Mouse (Mus musculus): ENCODE measurements around the gene Gar1. TPM values are rescaled to one million over a fixed set of nuclear protein-coding genes. Genes with fewer than 3 reads are reported as not detected.

Gar1 gene
- polyA plus RNA-seq, 2 experiments: 41.3 to 119 TPM

GRCm38 (mm10) chr3:129824891-129825290 is 6.3 kb downstream of the Gar1 start:
- Histone ChIP-seq H3K27me3 (ENCODE audit: control insufficient read depth, insufficient read depth, low read length) (no peaks in the 10 kb centered on the region), H3K4me3 (replicated peaks; ENCODE audit: low read length) (no peak overlapping the region), H3K4me2 (replicated peaks; ENCODE audit: low read depth, low read length, severe bottlenecking) (no peak overlapping the region), H3K4me1 (ENCODE audit: control insufficient read depth, insufficient read depth, low read length) (peaks cover 6% of the 10 kb centered on the region; the same call in 1 of the 2 replicates), H3K27ac (replicated peaks; ENCODE audit: low read depth, low read length) (no peak overlapping the region), H3K36me3 (ENCODE audit: control insufficient read depth, insufficient read depth, low read length) (peaks cover 48% of the 10 kb centered on the region), H3K9me3 (ENCODE audit: control insufficient read depth, low read length) (no peaks in the 10 kb centered on the region), H3K9ac (ENCODE audit: low read depth, low read length, severe bottlenecking) (no peak overlapping the region)
- ATAC-seq (ENCODE audit: low FRiP score, low read depth) (no peak), DNase-seq (ENCODE audit: low spot score) (no peak)
- TF ChIP-seq POLR2A (IDR thresholded peaks at IDR 0.05; ENCODE audit: borderline replicate concordance, extremely low read depth, insufficient read depth, insufficient read length): no peak
- 90% methylated on average over 10 of the region's 10 CpGs for WGBS

DNA sequence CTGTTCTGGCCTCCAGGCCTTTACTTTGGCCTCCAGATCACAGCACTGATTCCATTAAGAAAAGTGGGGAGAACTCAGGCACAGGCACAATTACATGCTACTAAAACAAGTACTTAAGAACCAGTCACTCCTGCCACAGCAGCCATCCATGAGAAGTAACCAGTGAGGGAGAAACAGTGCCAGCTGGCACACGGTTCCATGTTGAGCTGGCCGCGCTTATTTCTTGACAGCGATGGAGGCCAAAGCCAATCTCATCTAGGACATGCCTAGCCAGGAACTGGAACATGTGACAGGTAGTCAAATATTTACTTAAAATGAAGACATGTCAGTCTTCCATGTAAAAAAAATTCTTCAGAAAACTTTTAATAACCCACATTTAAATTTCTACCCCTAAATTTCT is 7.0 kb downstream of the Gar1 start:
- peaks cover 48% of the 10 kb centered on the region for H3K36me3 ChIP-seq (ENCODE audit: control insufficient read depth, insufficient read depth, low read length)

GRCm38 (mm10) chr3:129823293-129823692 is 7.9 kb downstream of the Gar1 start:
- DNase-seq (ENCODE audit: low spot score) (peak; percentile 69), ATAC-seq (ENCODE audit: low FRiP score, low read depth) (no peak)
- H3K4me3 ChIP-seq (replicated peaks; ENCODE audit: low read length): no peak overlapping the region
- H3K4me1 ChIP-seq (ENCODE audit: control insufficient read depth, insufficient read depth, low read length): no peaks in the 10 kb centered on the region
- H3K4me2 ChIP-seq (replicated peaks; ENCODE audit: low read depth, low read length, severe bottlenecking): no peak overlapping the region
- H3K27ac ChIP-seq (replicated peaks; ENCODE audit: low read depth, low read length): no peak overlapping the region
- no peak for TF ChIP-seq POLR2A (IDR thresholded peaks at IDR 0.05; ENCODE audit: borderline replicate concordance, extremely low read depth, insufficient read depth, insufficient read length)
- peaks cover 46% of the 10 kb centered on the region for H3K36me3 ChIP-seq (ENCODE audit: control insufficient read depth, insufficient read depth, low read length)
- no peaks in the 10 kb centered on the region for H3K27me3 ChIP-seq (ENCODE audit: control insufficient read depth, insufficient read depth, low read length)
- no peaks in the 10 kb centered on the region for H3K9me3 ChIP-seq (ENCODE audit: control insufficient read depth, low read length)
- no peak overlapping the region for H3K9ac ChIP-seq (ENCODE audit: low read depth, low read length, severe bottlenecking)
- WGBS: 65% methylated on average over 5 of the region's 5 CpGs

More for the DNA sequence above, 7.0 kb downstream of the Gar1 start:
- Histone ChIP-seq H3K27ac (replicated peaks; ENCODE audit: low read depth, low read length) (no peak overlapping the region), H3K27me3 (ENCODE audit: control insufficient read depth, insufficient read depth, low read length) (no peaks in the 10 kb centered on the region), H3K4me2 (replicated peaks; ENCODE audit: low read depth, low read length, severe bottlenecking) (no peak overlapping the region), H3K4me1 (ENCODE audit: control insufficient read depth, insufficient read depth, low read length) (no peaks in the 10 kb centered on the region), H3K9me3 (ENCODE audit: control insufficient read depth, low read length) (no peaks in the 10 kb centered on the region), H3K9ac (ENCODE audit: low read depth, low read length, severe bottlenecking) (no peak overlapping the region), H3K4me3 (replicated peaks; ENCODE audit: low read length) (no peak overlapping the region)
- WGBS: 91% methylated on average over 4 of the region's 4 CpGs
- no peak for ATAC-seq (ENCODE audit: low FRiP score, low read depth)
- no peak for DNase-seq (ENCODE audit: low spot score)
- no peak for TF ChIP-seq POLR2A (IDR thresholded peaks at IDR 0.05; ENCODE audit: borderline replicate concordance, extremely low read depth, insufficient read depth, insufficient read length)

- TF ChIP-seq POLR2A (IDR thresholded peaks at IDR 0.05; ENCODE audit: borderline replicate concordance, extremely low read depth, insufficient read depth, insufficient read length): no peak
- no peaks in the 10 kb centered on the region for H3K9me3 ChIP-seq (ENCODE audit: control insufficient read depth, low read length)
- no peak for DNase-seq (ENCODE audit: low spot score)
- no peak within 1 kb of the TSS for H3K4me3 ChIP-seq (replicated peaks; ENCODE audit: low read length)
- no peak for ATAC-seq (ENCODE audit: low FRiP score, low read depth)
- no peak within 1 kb of the TSS for H3K27ac ChIP-seq (replicated peaks; ENCODE audit: low read depth, low read length)
- H3K4me1 ChIP-seq (ENCODE audit: control insufficient read depth, insufficient read depth, low read length): no peaks in the 10 kb centered on the region
- 95% methylated on average over 11 of the region's 11 CpGs for WGBS
- no peak within 1 kb of the TSS for H3K4me2 ChIP-seq (replicated peaks; ENCODE audit: low read depth, low read length, severe bottlenecking)
- peaks cover 43% of the 10 kb centered on the region for H3K36me3 ChIP-seq (ENCODE audit: control insufficient read depth, insufficient read depth, low read length)
- no peak within 1 kb of the TSS for H3K9ac ChIP-seq (ENCODE audit: low read depth, low read length, severe bottlenecking)
- no peaks in the 10 kb centered on the region for H3K27me3 ChIP-seq (ENCODE audit: control insufficient read depth, insufficient read depth, low read length)
Observed at GRCm38 (mm10) chr3:129822206-129822775, 8.9 kb downstream of the Gar1 start, which contains the start of gene Rrh. Rrh (minus strand) TSS chr3:129822587.

- ATAC-seq (ENCODE audit: low FRiP score, low read depth): no peak
- Histone ChIP-seq H3K4me3 (replicated peaks; ENCODE audit: low read length) (no peak overlapping the region), H3K27ac (replicated peaks; ENCODE audit: low read depth, low read length) (no peak overlapping the region), H3K4me1 (ENCODE audit: control insufficient read depth, insufficient read depth, low read length) (no peaks in the 10 kb centered on the region), H3K9me3 (ENCODE audit: control insufficient read depth, low read length) (no peaks in the 10 kb centered on the region), H3K36me3 (ENCODE audit: control insufficient read depth, insufficient read depth, low read length) (peaks cover 41% of the 10 kb centered on the region), H3K27me3 (ENCODE audit: control insufficient read depth, insufficient read depth, low read length) (no peaks in the 10 kb centered on the region), H3K4me2 (replicated peaks; ENCODE audit: low read depth, low read length, severe bottlenecking) (no peak overlapping the region), H3K9ac (ENCODE audit: low read depth, low read length, severe bottlenecking) (no peak overlapping the region)
- no peak for DNase-seq (ENCODE audit: low spot score)
- WGBS: 78% methylated on average over 8 of the region's 8 CpGs
- TF ChIP-seq POLR2A (IDR thresholded peaks at IDR 0.05; ENCODE audit: borderline replicate concordance, extremely low read depth, insufficient read depth, insufficient read length): no peak
Observed at GRCm38 (mm10) chr3:129821736-129822135, 9.5 kb downstream of the Gar1 start.
